Mouse (Mus musculus): ENCODE results near the gene Mfsd11. TPM values are rescaled to one million over a fixed set of nuclear protein-coding genes. Genes with fewer than 3 reads are reported as not detected.
A peak's percentile ranks its signal among the peaks of the same experiment; 100 is the strongest.

The Mfsd11 gene
- polyA plus RNA-seq, 1 experiment: 34.0 TPM

- Histone ChIP-seq H3K4me3 (ENCODE audit: insufficient read depth, poor library complexity, severe bottlenecking) (no peak overlapping the region), H3ac (ENCODE audit: control insufficient read depth, insufficient read length, low read depth) (no peak overlapping the region), H3K36me3 (ENCODE audit: control insufficient read depth, insufficient read depth) (peaks cover 22% of the 10 kb centered on the region), H3K79me2 (ENCODE audit: control insufficient read depth, insufficient read depth) (peaks cover 78% of the 10 kb centered on the region), H3K79me3 (ENCODE audit: low read depth) (peaks cover 43% of the 10 kb centered on the region), H3K27me3 (ENCODE audit: control insufficient read depth, insufficient read depth, insufficient read length) (no peaks in the 10 kb centered on the region)
- TF ChIP-seq CEBPB (IDR thresholded peaks at IDR 0.05; ENCODE audit: low read depth) (no peak), FOSL1 (IDR thresholded peaks at IDR 0.05; ENCODE audit: insufficient read depth, low read length, poor library complexity, severe bottlenecking) (no peak), CTCF (IDR thresholded peaks at IDR 0.05; ENCODE audit: control insufficient read depth, insufficient read depth, insufficient read length) (no peak), MAX (IDR thresholded peaks at IDR 0.05) (no peak), USF1 (IDR thresholded peaks at IDR 0.05; ENCODE audit: low read depth) (no peak), MYOD1 (IDR thresholded peaks at IDR 0.05; ENCODE audit: control insufficient read depth, insufficient read length, low read depth) (no peak)
Measured at GRCm38 (mm10) chr11:116817567-116817966, 34.7 kb upstream of the Mfsd11 start.

GRCm38 (mm10) chr11:116818722-116819121 is 33.5 kb upstream of the Mfsd11 start:
- TF ChIP-seq USF1 (IDR thresholded peaks at IDR 0.05; ENCODE audit: low read depth): no peak
- no peak for TF ChIP-seq CEBPB (IDR thresholded peaks at IDR 0.05; ENCODE audit: low read depth)
- no peak for TF ChIP-seq MYOD1 (IDR thresholded peaks at IDR 0.05; ENCODE audit: control insufficient read depth, insufficient read length, low read depth)
- TF ChIP-seq FOSL1 (IDR thresholded peaks at IDR 0.05; ENCODE audit: insufficient read depth, low read length, poor library complexity, severe bottlenecking): no peak
- TF ChIP-seq MAX (IDR thresholded peaks at IDR 0.05): no peak
- TF ChIP-seq CTCF (IDR thresholded peaks at IDR 0.05; ENCODE audit: control insufficient read depth, insufficient read depth, insufficient read length): no peak
- TF ChIP-seq MYOG (IDR thresholded peaks at IDR 0.05; ENCODE audit: control insufficient read depth, extremely low read depth, insufficient read length): no peak
- peaks cover 26% of the 10 kb centered on the region for H3K36me3 ChIP-seq (ENCODE audit: control insufficient read depth, insufficient read depth)
- peaks cover 53% of the 10 kb centered on the region for H3K79me3 ChIP-seq (ENCODE audit: low read depth)
- H3K27me3 ChIP-seq (ENCODE audit: control insufficient read depth, insufficient read depth, insufficient read length): no peaks in the 10 kb centered on the region
- no peak overlapping the region for H3K4me3 ChIP-seq (ENCODE audit: insufficient read depth, poor library complexity, severe bottlenecking)
- H3ac ChIP-seq (ENCODE audit: control insufficient read depth, insufficient read length, low read depth): no peak overlapping the region
- peaks cover 90% of the 10 kb centered on the region for H3K79me2 ChIP-seq (ENCODE audit: control insufficient read depth, insufficient read depth)

GRCm38 (mm10) chr11:116819932-116820593 is 32.2 kb upstream of the Mfsd11 start:
- peaks cover 95% of the 10 kb centered on the region for H3K79me2 ChIP-seq (ENCODE audit: control insufficient read depth, insufficient read depth)
- peaks cover 23% of the 10 kb centered on the region for H3K36me3 ChIP-seq (ENCODE audit: control insufficient read depth, insufficient read depth)
- no peak for TF ChIP-seq CEBPB (IDR thresholded peaks at IDR 0.05; ENCODE audit: low read depth)
- no peak for TF ChIP-seq USF1 (IDR thresholded peaks at IDR 0.05; ENCODE audit: low read depth)
- TF ChIP-seq MYOG (IDR thresholded peaks at IDR 0.05; ENCODE audit: control insufficient read depth, extremely low read depth, insufficient read length): no peak
- no peak for TF ChIP-seq MAX (IDR thresholded peaks at IDR 0.05)
- TF ChIP-seq MYOD1 (IDR thresholded peaks at IDR 0.05; ENCODE audit: control insufficient read depth, insufficient read length, low read depth): no peak
- TF ChIP-seq CTCF (IDR thresholded peaks at IDR 0.05; ENCODE audit: control insufficient read depth, insufficient read depth, insufficient read length): no peak
- TF ChIP-seq FOSL1 (IDR thresholded peaks at IDR 0.05; ENCODE audit: insufficient read depth, low read length, poor library complexity, severe bottlenecking): no peak
- no peaks in the 10 kb centered on the region for H3K27me3 ChIP-seq (ENCODE audit: control insufficient read depth, insufficient read depth, insufficient read length)
- H3ac ChIP-seq (ENCODE audit: control insufficient read depth, insufficient read length, low read depth): peak overlapping the region; percentile 25
- no peak overlapping the region for H3K4me3 ChIP-seq (ENCODE audit: insufficient read depth, poor library complexity, severe bottlenecking)
- H3K79me3 ChIP-seq (ENCODE audit: low read depth): peaks cover 62% of the 10 kb centered on the region

- Histone ChIP-seq H3K79me2 (ENCODE audit: control insufficient read depth, insufficient read depth) (peaks cover 93% of the 10 kb centered on the region), H3K79me3 (ENCODE audit: low read depth) (peaks cover 61% of the 10 kb centered on the region), H3K27me3 (ENCODE audit: control insufficient read depth, insufficient read depth, insufficient read length) (no peaks in the 10 kb centered on the region), H3K36me3 (ENCODE audit: control insufficient read depth, insufficient read depth) (peaks cover 23% of the 10 kb centered on the region), H3K4me3 (ENCODE audit: insufficient read depth, poor library complexity, severe bottlenecking) (no peak overlapping the region), H3ac (ENCODE audit: control insufficient read depth, insufficient read length, low read depth) (peak overlapping the region; percentile 4)
- TF ChIP-seq MYOD1 (IDR thresholded peaks at IDR 0.05; ENCODE audit: control insufficient read depth, insufficient read length, low read depth) (no peak), FOSL1 (IDR thresholded peaks at IDR 0.05; ENCODE audit: insufficient read depth, low read length, poor library complexity, severe bottlenecking) (no peak), MYOG (IDR thresholded peaks at IDR 0.05; ENCODE audit: control insufficient read depth, extremely low read depth, insufficient read length) (no peak), MAX (IDR thresholded peaks at IDR 0.05) (no peak), CTCF (IDR thresholded peaks at IDR 0.05; ENCODE audit: control insufficient read depth, insufficient read depth, insufficient read length) (no peak), USF1 (IDR thresholded peaks at IDR 0.05; ENCODE audit: low read depth) (no peak), CEBPB (IDR thresholded peaks at IDR 0.05; ENCODE audit: low read depth) (no peak)
Measured at GRCm38 (mm10) chr11:116821057-116821940, 30.9 kb upstream of the Mfsd11 start.

GRCm38 (mm10) chr11:116822215-116822614 is 30.0 kb upstream of the Mfsd11 start:
- TF ChIP-seq CEBPB (IDR thresholded peaks at IDR 0.05; ENCODE audit: low read depth) (no peak), CTCF (IDR thresholded peaks at IDR 0.05; ENCODE audit: control insufficient read depth, insufficient read depth, insufficient read length) (no peak), USF1 (IDR thresholded peaks at IDR 0.05; ENCODE audit: low read depth) (no peak), MAX (IDR thresholded peaks at IDR 0.05) (no peak), FOSL1 (IDR thresholded peaks at IDR 0.05; ENCODE audit: insufficient read depth, low read length, poor library complexity, severe bottlenecking) (no peak), MYOG (IDR thresholded peaks at IDR 0.05; ENCODE audit: control insufficient read depth, extremely low read depth, insufficient read length) (no peak), MYOD1 (IDR thresholded peaks at IDR 0.05; ENCODE audit: control insufficient read depth, insufficient read length, low read depth) (no peak)
- Histone ChIP-seq H3K79me2 (ENCODE audit: control insufficient read depth, insufficient read depth) (peaks cover 97% of the 10 kb centered on the region), H3K4me3 (ENCODE audit: insufficient read depth, poor library complexity, severe bottlenecking) (no peak overlapping the region), H3K27me3 (ENCODE audit: control insufficient read depth, insufficient read depth, insufficient read length) (no peaks in the 10 kb centered on the region), H3ac (ENCODE audit: control insufficient read depth, insufficient read length, low read depth) (no peak overlapping the region), H3K36me3 (ENCODE audit: control insufficient read depth, insufficient read depth) (peaks cover 23% of the 10 kb centered on the region), H3K79me3 (ENCODE audit: low read depth) (peaks cover 66% of the 10 kb centered on the region)

Measured in C2C12 (cell line).